Mouse (Mus musculus) heart, embryonic 14.5 days (tissue): ENCODE measurements around the gene Chst5. TPM values are rescaled to one million over a fixed set of nuclear protein-coding genes. Genes with fewer than 3 reads are reported as not detected.
"Not testable (repeated sequence)": the region's sequence is repeated elsewhere in the genome, so short reads cannot be mapped to it uniquely, and the experiment has no call there.

Experiments used
- ATAC-seq: fragments of 200-750 bp; cut with Nextera tagmentation; 2 replicates; pipeline ENCODE4 v1.8.0; 2017; ENCODE audit warnings: low read depth, moderate TSS enrichment; ENCODE audit not compliant: insufficient number of reproducible peaks, insufficient read depth, low FRiP score
- H3K27ac ChIP-seq, 2 experiments: fragments of 200-500 bp in 1 of 2; fragments of 300-500 bp in 1 of 2; sonication (generic) in 1 of 2; replicated peaks in 1 of 2; 2 replicates each; pipeline ENCODE4 v1.5.1; 2012 to 2014; ENCODE audit warnings: low read depth in 2 of 2, low read length in 2 of 2, control low read depth in 1 of 2, mild to moderate bottlenecking in 1 of 2, mixed read lengths in 1 of 2; ENCODE audit not compliant: control insufficient read depth in 1 of 2, insufficient read depth in 1 of 2
- H3K27me3 ChIP-seq: fragments of 300-500 bp; sonication (generic); 2 replicates; pipeline ENCODE4 v1.6.1; 2014; ENCODE audit warnings: mild to moderate bottlenecking, low read length, control low read depth; ENCODE audit not compliant: control insufficient read depth, insufficient read depth
- H3K36me3 ChIP-seq: fragments of 300-500 bp; sonication (generic); 2 replicates; pipeline ENCODE4 v1.6.1; 2014; ENCODE audit warnings: mild to moderate bottlenecking, control low read depth, low read length, mixed read lengths; ENCODE audit not compliant: control insufficient read depth, insufficient read depth
- H3K4me1 ChIP-seq, 2 experiments: fragments of 200-500 bp in 1 of 2; fragments of 300-500 bp in 1 of 2; sonication (generic) in 1 of 2; 2 replicates each; pipeline ENCODE4 v1.6.1; 2012 to 2014; ENCODE audit warnings: low read length in 2 of 2, control low read depth in 1 of 2, mixed read lengths in 1 of 2; ENCODE audit not compliant: control insufficient read depth in 2 of 2, insufficient read depth in 2 of 2
- H3K4me2 ChIP-seq: fragments of 300-500 bp; sonication (generic); 2 replicates; pipeline ENCODE4 v1.6.1; 2014; ENCODE audit warnings: mild to moderate bottlenecking, low read length
- H3K4me3 ChIP-seq, 2 experiments: fragments of 200-500 bp in 1 of 2; fragments of 300-500 bp in 1 of 2; sonication (generic) in 1 of 2; 2 replicates each; pipeline ENCODE4 v1.5.1; 2012 to 2014; ENCODE audit warnings: low read length in 2 of 2, mild to moderate bottlenecking in 2 of 2, control low read depth in 1 of 2, low read depth in 1 of 2, moderate library complexity in 1 of 2; ENCODE audit not compliant: control insufficient read depth in 1 of 2, insufficient read depth in 1 of 2
- H3K9ac ChIP-seq: fragments of 300-500 bp; sonication (generic); 2 replicates; pipeline ENCODE4 v1.6.1; 2014; ENCODE audit warnings: mild to moderate bottlenecking, low read length
- H3K9me3 ChIP-seq: fragments of 300-500 bp; sonication (generic); 2 replicates; pipeline ENCODE4 v1.6.1; 2016; ENCODE audit warnings: low read length, control low read depth; ENCODE audit not compliant: control insufficient read depth
- WGBS: fragments of 180-500 bp; shearing (Covaris S2); extraction: QIAGEN DNeasy Blood & Tissue Kit; methylation state at CpG from one replicate; pipeline ENCODE4 v1.1.7; 2014; 5-methylcytosine and 5-hydroxymethylcytosine counted together
- polyA plus RNA-seq: library from polyadenylated mRNA; unstranded; fragments of >200 nt; fragmentation: Nextera tagmentation; extraction: Ambion mirVana; gene quantifications from 2 replicates; pipeline ENCODE4 v1.2.1, GENCODE M21; 2014

Chst5 gene
- polyA plus RNA-seq, 1 experiment from 2014 or later: 0.12 TPM

DNA sequence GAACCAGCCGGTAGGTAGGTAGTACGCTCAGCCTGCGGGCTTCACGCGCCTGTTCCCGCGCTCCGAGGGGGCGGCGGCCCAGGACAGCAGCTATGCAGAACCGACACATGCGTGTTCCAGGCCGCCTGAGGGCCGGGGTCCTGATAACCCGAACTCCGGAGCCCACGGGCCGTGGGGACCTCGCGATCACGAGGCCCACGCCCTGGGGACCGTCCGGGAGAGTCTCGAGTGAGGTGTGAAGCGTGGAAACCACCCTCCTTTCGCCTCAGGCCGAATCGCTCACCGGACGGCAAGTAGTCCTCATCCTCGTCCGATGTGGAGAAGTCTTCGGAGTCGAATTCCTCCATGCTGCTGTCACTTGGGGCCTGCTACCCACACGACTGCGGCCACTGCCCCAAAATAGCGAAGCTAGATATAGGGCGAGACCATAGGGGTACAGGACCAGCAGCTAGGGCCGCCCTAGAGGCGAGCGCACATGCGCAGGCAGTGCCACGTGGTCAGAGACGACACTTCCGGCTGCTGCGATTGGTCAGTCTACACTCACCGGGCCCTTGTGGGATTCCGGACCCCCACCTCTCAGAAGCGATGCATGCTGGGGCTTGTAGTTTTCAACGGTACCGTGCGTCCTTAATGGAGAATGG is 56.3 kb downstream of the Chst5 start, which contains the start of gene Cfdp1:
Gene Cfdp1, minus strand, starts transcription at position 431 of the 641 bp plus-strand sequence.
- Histone ChIP-seq H3K4me1 (peaks cover 0 to 11% of the 10 kb centered on the region in 2 experiments; a peak in 2 of 4 replicates), H3K27ac (peak within 1 kb of the TSS; percentile 34 to 67; a peak in 2 of 4 replicates), H3K4me2 (peak within 1 kb of the TSS; percentile 93), H3K27me3 (no peaks in the 10 kb centered on the region), H3K9ac (peak within 1 kb of the TSS; percentile 93), H3K4me3 (peak within 1 kb of the TSS; percentile 75 to 96), H3K36me3 (peaks cover 4% of the 10 kb centered on the region; the same call in 1 of the 2 replicates), H3K9me3 (no peaks in the 10 kb centered on the region)
- under 1% methylated on average over 50 of the region's 53 CpGs for WGBS
- peak; percentile 100 for ATAC-seq

DNA sequence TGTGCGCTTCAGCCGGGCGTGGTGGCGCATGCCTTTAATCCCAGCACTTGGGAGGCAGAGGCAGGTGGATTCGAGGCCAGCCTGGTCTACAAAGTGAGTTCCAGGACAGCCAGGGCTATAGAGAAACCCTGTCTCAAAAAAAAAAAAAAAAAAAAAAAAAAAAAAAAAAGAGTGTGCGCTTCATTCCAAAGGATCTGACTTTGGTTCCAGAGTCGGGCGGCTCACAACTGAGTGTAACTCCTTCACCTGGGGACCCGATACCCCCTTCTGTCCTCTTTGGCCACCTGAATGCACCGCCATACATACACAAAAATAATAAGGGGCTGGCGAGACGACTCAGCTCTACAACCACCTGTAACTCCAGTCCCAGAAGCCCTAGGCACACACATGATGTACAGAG is 57.0 kb downstream of the Chst5 start:
- not testable (repeated sequence) for H3K27me3 ChIP-seq, H3K36me3 ChIP-seq, H3K27ac ChIP-seq, H3K9me3 ChIP-seq, ATAC-seq
- 48% methylated on average over 12 of the region's 12 CpGs for WGBS
- H3K9ac ChIP-seq: peak overlapping the region; percentile 93
- H3K4me3 ChIP-seq: peak overlapping the region; percentile 75 to 96
- H3K4me1 ChIP-seq: peaks cover 0 to 11% of the 10 kb centered on the region in 2 experiments; a peak in 2 of 4 replicates
- peak overlapping the region; percentile 93 for H3K4me2 ChIP-seq

DNA sequence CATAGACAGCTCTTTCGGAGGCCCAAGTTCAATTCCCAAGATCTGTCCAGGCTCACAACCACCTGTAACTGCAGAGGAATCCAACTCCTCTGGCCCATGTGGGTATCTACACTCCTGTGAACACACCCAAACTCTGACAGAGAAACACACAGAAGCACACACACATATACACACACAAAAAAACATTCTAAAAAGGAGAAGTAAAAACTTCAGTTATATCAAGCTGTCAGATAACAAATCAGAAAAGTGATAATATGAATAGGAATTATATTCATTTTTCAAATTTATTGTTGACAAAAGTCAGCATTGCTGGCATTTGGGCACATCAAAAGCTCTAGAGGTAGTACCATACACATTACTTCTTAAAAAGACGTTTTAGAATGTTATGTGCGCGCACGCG is 63.5 kb downstream of the Chst5 start:
- Histone ChIP-seq H3K4me3 (no peak overlapping the region), H3K27me3 (no peaks in the 10 kb centered on the region), H3K9me3 (no peaks in the 10 kb centered on the region), H3K9ac (no peak overlapping the region), H3K36me3 (peaks cover 37% of the 10 kb centered on the region), H3K4me1 (0 out of 4 replicates have a peak, but pooled peaks cover 0 to 5% of the 10 kb centered on the region in 2 experiments), H3K4me2 (no peak overlapping the region), H3K27ac (no peak overlapping the region)
- 92% methylated on average over 6 of the region's 6 CpGs for WGBS
- ATAC-seq: no peak

Other genes starting within 250 kb of the Chst5 start
- gene Ctrb1, start 219.4 kb downstream of the Chst5 start, polyA plus RNA-seq: not detected in 2 replicates
- gene Bcar1, start 166.6 kb downstream of the Chst5 start, polyA plus RNA-seq: 49.5 and 50.8 TPM in 2 replicates
- 110 TPM in 2 replicates for gene Cfdp1, start 56.2 kb downstream of the Chst5 start, polyA plus RNA-seq
- 4.3 and 4.5 TPM in 2 replicates for gene Tmem170, start 33.7 kb downstream of the Chst5 start, polyA plus RNA-seq
- gene Tmem231, start 23.4 kb upstream of the Chst5 start, polyA plus RNA-seq: 4.1 and 4.3 TPM in 2 replicates
- gene Gabarapl2, start 30.3 kb upstream of the Chst5 start, polyA plus RNA-seq: 208 and 213 TPM in 2 replicates
- gene Adat1, start 81.9 kb upstream of the Chst5 start, polyA plus RNA-seq: 5.2 and 5.6 TPM in 2 replicates
- 131 and 142 TPM in 2 replicates for gene Kars, start 100.9 kb upstream of the Chst5 start, polyA plus RNA-seq
- gene Terf2ip, start 101.0 kb upstream of the Chst5 start, polyA plus RNA-seq: 18.8 and 19.8 TPM in 2 replicates
- 0.50 and 0.59 TPM in 2 replicates for gene Gm6793, start 104.6 kb upstream of the Chst5 start, polyA plus RNA-seq